Mouse (Mus musculus): ENCODE measurements around the gene Bbip1.

DNA sequence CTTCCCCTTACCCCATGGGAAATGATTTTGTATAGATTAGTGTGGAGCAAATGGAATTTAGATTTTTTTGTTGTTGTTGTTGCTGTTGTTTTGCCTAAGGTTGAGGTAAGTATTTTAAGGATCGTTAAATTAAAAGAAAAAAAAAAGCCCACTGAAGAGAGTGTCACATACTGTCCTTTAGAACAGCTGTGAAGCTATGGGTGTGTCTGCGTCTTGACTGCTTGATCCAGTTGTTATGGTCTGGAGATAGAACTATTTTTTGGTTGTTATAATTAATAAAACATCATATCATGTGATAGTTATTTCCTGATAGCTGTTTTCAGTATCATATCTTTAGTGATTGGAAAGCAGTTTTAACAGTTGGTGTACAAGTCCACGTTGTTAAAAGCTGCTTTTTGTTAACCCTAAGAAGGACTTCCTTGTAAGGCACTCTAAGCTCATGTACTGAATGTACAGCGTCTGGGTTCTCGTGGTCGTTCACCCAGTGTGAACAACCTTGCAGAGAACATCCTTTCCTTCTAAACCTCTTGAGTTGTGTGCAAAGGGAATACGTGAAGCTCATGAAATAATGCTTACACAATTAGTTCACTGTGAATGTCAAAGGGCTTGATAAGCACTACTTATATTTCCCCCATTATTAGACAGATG lies 39.5 kb downstream of the Bbip1 start:
- TF ChIP-seq MAFK (IDR thresholded peaks at IDR 0.05; ENCODE audit: insufficient read depth, low read depth, low read length) = no peak
- TF ChIP-seq ZNF384 (IDR thresholded peaks at IDR 0.05; ENCODE audit: low read depth, low read length) = no peak
